Mouse (Mus musculus) cortical plate, adult 2 months (tissue): ENCODE data around the gene Fam129a.

Source experiments
- CTCF ChIP-seq: fragments of 200-500 bp; IDR thresholded peaks from 2 replicates; pipeline ENCODE4 v1.5.1; 2011; ENCODE audit warnings: mild to moderate bottlenecking, control low read depth, low read length; ENCODE audit not compliant: insufficient read depth; ENCODE audit errors: extremely low read depth
- POLR2A ChIP-seq: fragments of 200-500 bp; IDR thresholded peaks from 2 replicates; pipeline ENCODE4 v1.6.1; 2011; ENCODE audit warnings: mild to moderate bottlenecking, low read length, control low read depth; ENCODE audit not compliant: insufficient read depth; ENCODE audit errors: extremely low read depth

DNA sequence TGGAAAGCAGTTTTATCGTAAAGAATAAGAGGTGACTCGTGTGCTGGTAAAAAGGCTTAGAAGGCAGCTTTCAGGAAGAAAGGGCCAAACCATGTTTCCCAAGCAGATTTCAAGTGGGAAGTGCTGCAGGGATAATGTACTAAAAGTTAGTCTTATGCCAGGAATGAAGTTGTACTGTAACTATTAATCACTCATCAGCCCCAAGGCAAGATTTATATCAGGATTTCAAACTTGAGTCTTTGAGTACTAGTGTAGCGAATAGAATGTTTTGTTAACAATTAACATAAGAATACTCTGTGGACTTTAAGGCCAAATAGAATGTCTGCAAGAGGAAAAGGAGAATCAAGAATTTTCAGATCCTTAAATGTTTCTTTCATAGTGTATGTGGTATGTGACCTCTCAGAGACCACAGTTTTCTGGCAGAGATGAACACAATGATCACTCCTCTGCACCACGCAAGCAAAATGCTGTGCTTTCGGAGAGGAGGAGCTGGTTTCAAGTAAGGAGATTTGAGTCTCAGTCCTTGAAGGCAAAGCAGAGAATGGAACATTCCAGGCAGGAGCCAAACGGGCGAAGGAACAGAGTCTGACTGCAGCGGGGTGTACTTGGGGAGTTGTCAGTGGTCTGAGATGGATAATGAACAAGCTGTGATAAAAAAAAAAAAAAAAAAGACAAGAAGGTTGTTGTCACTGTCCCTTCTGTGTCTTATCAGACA is 21.9 kb upstream of the Fam129a start:
- TF ChIP-seq CTCF (no peak), POLR2A (no peak)
